Mouse (Mus musculus): Measurements from ENCODE around the gene Gapvd1. TPM values are rescaled to one million over a fixed set of nuclear protein-coding genes. Genes with fewer than 3 reads are reported as not detected.

Gene Gapvd1
- 111 TPM for polyA plus RNA-seq (2017; shearing (Covaris generic))

GRCm38 (mm10) chr2:34754551-34755358 is at the start of gene Gapvd1:
TSS of gene Gapvd1 (minus strand) at chr2:34755232.

GRCm38 (mm10) chr2:34799357-34800256 is 44.6 kb upstream of the Gapvd1 start, which contains the start of gene Rabepk:
TSS of gene Rabepk (minus strand) at chr2:34799912.

GRCm38 (mm10) chr2:34771368-34772226 is 16.6 kb upstream of the Gapvd1 start, which contains the start of gene Hspa5:
TSS of gene Hspa5 (plus strand) at chr2:34771970.

Other genes starting within 250 kb of the Gapvd1 start
- gene Hspa5, start 16.7 kb upstream of the Gapvd1 start, polyA plus RNA-seq (2017; shearing (Covaris generic)) = 583 TPM
- gene Rabepk, start 44.7 kb upstream of the Gapvd1 start, polyA plus RNA-seq (2017; shearing (Covaris generic)) = 42.7 TPM
- gene Fbxw2, start 71.1 kb upstream of the Gapvd1 start, polyA plus RNA-seq (2017; shearing (Covaris generic)) = 77.8 TPM
- gene Gm34653, start 77.8 kb upstream of the Gapvd1 start, polyA plus RNA-seq (2017; shearing (Covaris generic)) = not detected
- gene Cutal, start 119.2 kb upstream of the Gapvd1 start, polyA plus RNA-seq (2017; shearing (Covaris generic)) = not detected
- 85.7 TPM for gene Psmd5, start 119.7 kb upstream of the Gapvd1 start, polyA plus RNA-seq (2017; shearing (Covaris generic))
- gene Phf19, start 158.8 kb upstream of the Gapvd1 start, polyA plus RNA-seq (2017; shearing (Covaris generic)) = 2.2 TPM
- gene Traf1, start 206.5 kb upstream of the Gapvd1 start, polyA plus RNA-seq (2017; shearing (Covaris generic)) = 555 TPM